Mouse (Mus musculus) cerebellum, adult 2 months (tissue): ENCODE data around the gene Atpif1. TPM values are rescaled to one million over a fixed set of nuclear protein-coding genes. Genes with fewer than 3 reads are reported as not detected.
"Not testable (repeated sequence)": the region's sequence is repeated elsewhere in the genome, so short reads cannot be mapped to it uniquely, and the experiment has no call there.

Experiments
- DNase-seq, 2 experiments: peaks; one replicate each; pipeline ENCODE4 v3.0.0; 2021
- H3K27ac ChIP-seq: fragments of 200-500 bp; 2 replicates; pipeline ENCODE4 v1.5.1; 2012; ENCODE audit warnings: low read length, control low read depth, inconsistent platforms; ENCODE audit not compliant: insufficient read depth
- H3K27me3 ChIP-seq: fragments of 200-500 bp; 2 replicates; pipeline ENCODE4 v1.6.1; 2012; ENCODE audit warnings: inconsistent platforms, mild to moderate bottlenecking, low read length, moderate library complexity; ENCODE audit not compliant: control insufficient read depth, insufficient read depth
- H3K4me1 ChIP-seq: fragments of 200-500 bp; 2 replicates; pipeline ENCODE4 v1.6.1; 2011; ENCODE audit warnings: low read length; ENCODE audit not compliant: control insufficient read depth, insufficient read depth
- H3K4me3 ChIP-seq: fragments of 200-500 bp; replicated peaks from 2 replicates; pipeline ENCODE3; 2011; ENCODE audit warnings: mild to moderate bottlenecking, low read depth, low read length, control low read depth; ENCODE audit not compliant: insufficient read depth
- CTCF ChIP-seq: fragments of 200-500 bp; IDR thresholded peaks from 2 replicates; pipeline ENCODE4 v1.5.1; 2011; ENCODE audit warnings: low read depth, mild to moderate bottlenecking, control low read depth, low read length, moderate library complexity, borderline replicate concordance; ENCODE audit not compliant: insufficient read depth
- POLR2A ChIP-seq: fragments of 200-500 bp; IDR thresholded peaks from 2 replicates; pipeline ENCODE4 v1.6.1; 2011; ENCODE audit warnings: low read length, control low read depth, borderline replicate concordance; ENCODE audit not compliant: insufficient read depth
- WGBS: fragments of 180-500 bp; shearing (Covaris S2); methylation state at CpG from one replicate; pipeline ENCODE4 v1.1.7; 2018; 5-methylcytosine and 5-hydroxymethylcytosine counted together
- polyA plus RNA-seq: library from polyadenylated mRNA; depleted of rRNA; stranded (reverse); fragments of >200 nt; gene quantifications from 2 replicates; pipeline ENCODE4 v1.2.3, GENCODE M21; 2012

The Atpif1 gene
- polyA plus RNA-seq, 1 experiment = 629 TPM

DNA sequence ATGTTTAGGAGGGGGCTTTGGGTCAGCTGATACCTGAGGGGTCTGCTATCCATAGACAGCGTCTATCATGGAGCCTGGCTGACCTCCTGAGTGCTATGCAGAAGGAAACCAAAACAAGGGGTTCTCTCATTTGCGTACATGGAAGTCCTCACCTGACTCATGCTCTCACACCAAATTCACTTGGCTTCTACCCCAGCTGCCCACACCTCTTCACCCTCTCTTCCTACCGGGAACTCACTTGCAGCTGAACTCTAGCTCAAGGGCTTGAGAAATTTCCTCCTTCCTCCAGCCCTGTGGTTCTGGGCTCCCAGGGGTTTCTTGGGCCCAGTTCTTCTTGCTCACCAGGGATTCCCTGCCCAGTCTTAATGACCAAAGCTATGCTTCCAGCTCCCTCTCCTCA, 29.8 kb upstream of the Atpif1 start:
- no peak for TF ChIP-seq CTCF
- TF ChIP-seq POLR2A = no peak
- Histone ChIP-seq H3K4me3 (no peak overlapping the region), H3K27ac (no peak overlapping the region), H3K4me1 (no peaks in the 10 kb centered on the region), H3K27me3 (no peaks in the 10 kb centered on the region)
- 66% methylated on average over 3 of the region's 3 CpGs for WGBS
- DNase-seq = no peak

DNA sequence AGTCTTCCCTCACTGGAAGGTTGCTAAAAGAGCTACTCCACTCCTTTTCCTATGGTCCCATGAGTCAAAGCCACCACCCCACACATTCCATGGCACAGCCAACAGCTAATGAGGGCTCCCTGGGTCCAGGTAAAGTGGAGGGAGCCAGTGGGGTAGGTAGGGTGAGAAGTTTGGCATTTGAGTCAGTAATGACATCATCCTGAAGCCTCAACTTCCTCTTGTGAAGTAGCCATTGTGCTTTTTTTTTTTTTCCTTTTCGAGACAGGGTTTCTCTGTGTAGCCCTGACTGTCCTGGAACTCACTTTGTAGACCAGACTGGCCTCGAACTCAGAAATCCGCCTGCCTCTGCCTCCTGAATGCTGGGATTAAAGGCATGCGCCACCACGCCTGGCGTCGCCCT, 22.1 kb upstream of the Atpif1 start:
- not testable (repeated sequence) for H3K4me3 ChIP-seq, H3K4me1 ChIP-seq, DNase-seq, H3K27me3 ChIP-seq, H3K27ac ChIP-seq
- WGBS = 89% methylated on average over 7 of the region's 7 CpGs

GRCm38 (mm10) chr4:132554653-132555052, 21.2 kb upstream of the Atpif1 start:
- no peaks in the 10 kb centered on the region for H3K4me1 ChIP-seq
- H3K27ac ChIP-seq = no peak overlapping the region
- TF ChIP-seq CTCF = no peak
- no peak for TF ChIP-seq POLR2A
- no peak overlapping the region for H3K4me3 ChIP-seq
- no peak for DNase-seq
- no peaks in the 10 kb centered on the region for H3K27me3 ChIP-seq
- WGBS = 76% methylated on average over 8 of the region's 8 CpGs

DNA sequence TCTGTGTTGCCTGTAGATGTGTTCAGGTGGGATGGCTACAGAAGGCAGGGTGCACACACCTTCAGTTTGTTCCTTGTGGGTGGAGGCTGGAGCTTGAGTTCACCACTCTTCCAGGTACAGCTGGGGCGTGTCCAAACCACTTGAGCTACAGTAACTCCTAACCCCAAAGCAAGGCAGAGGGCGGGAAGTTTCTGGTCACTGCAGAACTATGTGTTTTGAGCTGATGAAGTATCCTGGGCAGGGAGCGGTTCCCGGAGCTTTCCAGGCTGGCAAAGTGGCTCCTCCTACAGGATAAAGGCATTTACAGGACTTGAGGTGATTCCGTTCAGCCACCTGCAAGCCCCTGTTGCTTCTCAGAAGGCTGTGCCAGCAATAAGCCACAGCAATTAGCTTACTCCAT, 20.8 kb upstream of the Atpif1 start:
- Histone ChIP-seq H3K4me3 (no peak overlapping the region), H3K4me1 (no peaks in the 10 kb centered on the region), H3K27me3 (no peaks in the 10 kb centered on the region), H3K27ac (no peak overlapping the region)
- TF ChIP-seq CTCF = no peak
- no peak for TF ChIP-seq POLR2A
- no peak for DNase-seq
- 73% methylated on average over 5 of the region's 5 CpGs for WGBS

DNA sequence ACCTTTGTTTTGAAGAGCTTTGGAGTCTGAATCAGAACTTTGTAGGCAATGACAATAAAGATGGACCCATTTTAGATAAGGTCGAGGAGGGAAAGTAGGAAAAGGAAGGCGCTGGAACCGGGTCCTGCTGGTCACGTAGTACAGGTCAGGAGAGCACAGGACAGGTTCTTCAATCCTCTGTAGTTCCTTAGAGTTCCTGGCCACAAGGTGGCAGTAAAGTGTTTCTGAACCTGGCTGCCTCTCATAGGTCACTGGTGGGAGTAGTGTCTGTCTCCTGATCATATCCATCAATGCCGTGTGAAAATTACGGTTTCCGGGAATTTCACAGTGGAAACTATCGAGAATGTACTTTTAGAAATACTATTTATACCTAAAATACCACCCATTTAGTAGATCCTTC, 12.4 kb upstream of the Atpif1 start:
- peak; percentile 55 to 67 for DNase-seq
- TF ChIP-seq CTCF (peak; percentile 73), POLR2A (no peak)
- H3K4me3 ChIP-seq = no peak overlapping the region

GRCm38 (mm10) chr4:132542724-132543123, 9.3 kb upstream of the Atpif1 start:
- H3K4me3 ChIP-seq = no peak overlapping the region
- TF ChIP-seq CTCF (no peak), POLR2A (no peak)
- H3K27me3 ChIP-seq = no peaks in the 10 kb centered on the region
- peaks cover 6% of the 10 kb centered on the region; the same call in 1 of the 2 replicates for H3K4me1 ChIP-seq
- WGBS = 58% methylated on average over 1 of the region's 1 CpGs
- H3K27ac ChIP-seq = no peak overlapping the region
- DNase-seq = no peak

More for the DNA sequence above, 12.4 kb upstream of the Atpif1 start:
- no peaks in the 10 kb centered on the region for H3K27me3 ChIP-seq
- peaks cover 5% of the 10 kb centered on the region; the same call in 1 of the 2 replicates for H3K4me1 ChIP-seq
- H3K27ac ChIP-seq = no peak overlapping the region
- 29% methylated on average over 8 of the region's 8 CpGs for WGBS

GRCm38 (mm10) chr4:132541413-132541812, 8.0 kb upstream of the Atpif1 start:
- no peak overlapping the region for H3K4me3 ChIP-seq
- WGBS = 71% methylated on average over 4 of the region's 4 CpGs
- peaks cover 7% of the 10 kb centered on the region for H3K4me1 ChIP-seq
- H3K27me3 ChIP-seq = no peaks in the 10 kb centered on the region
- H3K27ac ChIP-seq = no peak overlapping the region
- TF ChIP-seq CTCF (no peak), POLR2A (no peak)
- DNase-seq = no peak

GRCm38 (mm10) chr4:132539481-132539880, 6.0 kb upstream of the Atpif1 start:
- Histone ChIP-seq H3K4me1 (peaks cover 7% of the 10 kb centered on the region), H3K4me3 (no peak overlapping the region), H3K27me3 (no peaks in the 10 kb centered on the region), H3K27ac (no peak overlapping the region)
- no peak for DNase-seq
- TF ChIP-seq POLR2A (no peak), CTCF (no peak)
- 60% methylated on average over 5 of the region's 5 CpGs for WGBS

DNA sequence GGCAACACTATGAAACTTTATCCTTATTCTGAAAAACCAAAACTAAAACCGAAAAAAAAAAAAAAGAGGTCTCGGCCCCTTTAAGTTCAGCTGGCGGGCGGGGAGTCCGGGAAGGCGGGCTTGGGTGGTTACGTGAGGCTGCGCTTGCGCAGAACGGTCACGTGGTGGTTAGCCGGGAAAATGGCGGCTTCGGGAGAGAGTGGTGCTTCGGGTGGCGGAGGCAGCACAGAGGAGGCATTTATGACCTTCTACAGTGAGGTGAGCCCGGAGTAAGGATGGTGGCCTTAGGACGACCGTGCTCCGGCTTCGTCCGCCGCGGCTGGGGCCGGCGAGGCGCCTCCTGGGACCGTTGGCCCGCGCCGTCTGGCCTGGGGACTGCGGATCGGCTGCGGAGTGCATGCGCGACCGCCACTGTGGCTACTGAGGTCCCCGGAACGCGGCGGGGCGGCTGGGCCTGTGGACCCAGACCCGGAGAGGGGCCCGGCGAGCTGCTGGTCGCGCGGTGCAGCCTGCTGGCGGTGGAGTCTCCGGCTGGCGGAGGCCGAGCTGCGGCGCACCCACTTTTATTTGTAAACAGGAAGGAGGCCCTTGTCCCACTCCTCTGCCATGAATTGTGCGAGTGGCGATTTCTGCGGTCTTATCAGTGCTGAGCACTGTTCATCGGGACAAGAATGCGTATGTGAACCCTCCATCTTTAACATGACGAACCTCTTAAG, 2.1 kb upstream of the Atpif1 start, which contains the start of gene Dnajc8:
Gene Dnajc8 (plus strand): TSS at position 145 of the 716 bp plus-strand sequence.
- whole genome bisulfite sequencing = under 1% methylated on average over 60 of the region's 60 CpGs
- TF ChIP-seq CTCF (no peak), POLR2A (peak; percentile 87)
- Histone ChIP-seq H3K27me3 (no peaks in the 10 kb centered on the region), H3K27ac (no peak within 1 kb of the TSS), H3K4me3 (peak within 1 kb of the TSS; percentile 88), H3K4me1 (peaks cover 7% of the 10 kb centered on the region)
- DNase-seq = peak; percentile 92 to 95
